Mouse (Mus musculus) midbrain, postnatal 0 days (tissue): ENCODE results near the gene Kcnk7. TPM values are rescaled to one million over a fixed set of nuclear protein-coding genes. Genes with fewer than 3 reads are reported as not detected.

Experiments used
- ATAC-seq: fragments of 200-750 bp; cut with Nextera tagmentation; 2 replicates; pipeline ENCODE4 v1.8.0; 2017; ENCODE audit warnings: moderate number of reproducible peaks, mild to moderate bottlenecking, moderate TSS enrichment, moderate library complexity; ENCODE audit not compliant: low FRiP score
- DNase-seq: peaks from one replicate; pipeline ENCODE4 v3.0.0-alpha.2; 2015; ENCODE audit warnings: low spot score
- H3K27ac ChIP-seq: fragments of 300-500 bp; sonication (generic); 2 replicates; pipeline ENCODE4 v1.5.1; 2014; ENCODE audit warnings: low read depth, mild to moderate bottlenecking, low read length, mixed read lengths
- H3K27me3 ChIP-seq: fragments of 300-500 bp; sonication (generic); 2 replicates; pipeline ENCODE4 v1.6.1; 2014; ENCODE audit warnings: low read length, control low read depth, mixed read lengths; ENCODE audit not compliant: insufficient read depth
- H3K36me3 ChIP-seq: fragments of 300-500 bp; sonication (generic); 2 replicates; pipeline ENCODE4 v1.6.1; 2014; ENCODE audit warnings: low read length, control low read depth, mixed read lengths; ENCODE audit not compliant: insufficient read depth
- H3K4me1 ChIP-seq: fragments of 300-500 bp; sonication (generic); 2 replicates; pipeline ENCODE4 v1.6.1; 2014; ENCODE audit warnings: mild to moderate bottlenecking, control low read depth, antibody characterized with exemption, low read length, mixed read lengths; ENCODE audit not compliant: insufficient read depth
- H3K4me2 ChIP-seq: fragments of 300-500 bp; sonication (generic); 2 replicates; pipeline ENCODE4 v1.6.1; 2014; ENCODE audit warnings: low read depth, mild to moderate bottlenecking, low read length, mixed read lengths; ENCODE audit not compliant: poor library complexity, severe bottlenecking
- H3K4me3 ChIP-seq: fragments of 300-500 bp; sonication (generic); 2 replicates; pipeline ENCODE4 v1.5.1; 2014; ENCODE audit warnings: low read depth, mild to moderate bottlenecking, low read length, moderate library complexity
- H3K9ac ChIP-seq: fragments of 300-500 bp; sonication (generic); replicated peaks from 2 replicates; pipeline ENCODE4 v1.6.1; 2014; ENCODE audit warnings: mild to moderate bottlenecking, low read length, moderate library complexity, mixed read lengths; ENCODE audit not compliant: poor library complexity, severe bottlenecking
- H3K9me3 ChIP-seq: fragments of 300-500 bp; sonication (generic); 2 replicates; pipeline ENCODE4 v1.6.1; 2016; ENCODE audit warnings: low read length, control low read depth
- CTCF ChIP-seq: IDR thresholded peaks from 2 replicates; pipeline ENCODE4 v1.5.1; 2016; ENCODE audit warnings: antibody characterized with exemption, mild to moderate bottlenecking
- WGBS: fragments of 180-500 bp; shearing (Covaris S2); extraction: QIAGEN DNeasy Blood & Tissue Kit; methylation state at CpG from one replicate; pipeline ENCODE4 v1.1.7; 2014; 5-methylcytosine and 5-hydroxymethylcytosine counted together
- polyA plus RNA-seq: library from polyadenylated mRNA; unstranded; fragments of >200 nt; fragmentation: Nextera tagmentation; extraction: Ambion mirVana; gene quantifications from 2 replicates; pipeline ENCODE4 v1.2.1, GENCODE M21; 2015
- total RNA-seq: library from RNA; depleted of rRNA; stranded (reverse); fragments of >200 nt; gene quantifications from 2 replicates; pipeline ENCODE4 v1.2.3, GENCODE M21; 2014

Kcnk7 gene
- total and polyA plus RNA-seq, 2 experiments from 2014 or later, result 0.47 TPM; not detected in 1

- ATAC-seq, result peak; percentile 78
- H3K9me3 ChIP-seq, result no peaks in the 10 kb centered on the region
- peak; percentile 86 for DNase-seq
- TF ChIP-seq CTCF, result peak; percentile 61
- H3K27me3 ChIP-seq, result no peaks in the 10 kb centered on the region
- H3K9ac ChIP-seq, result peak overlapping the region; percentile 60
- peak overlapping the region; percentile 43 for H3K4me3 ChIP-seq
- whole genome bisulfite sequencing, result 15% methylated on average over 43 of the region's 43 CpGs
- H3K4me2 ChIP-seq, result peak overlapping the region; percentile 74
- peak overlapping the region; percentile 65 for H3K27ac ChIP-seq
- H3K4me1 ChIP-seq, result peaks cover 13% of the 10 kb centered on the region; the same call in 1 of the 2 replicates
- H3K36me3 ChIP-seq, result peaks cover 31% of the 10 kb centered on the region
Observed at GRCm38 (mm10) chr19:5715793-5716688, 11.9 kb downstream of the Kcnk7 start.

GRCm38 (mm10) chr19:5716955-5717354, 12.8 kb downstream of the Kcnk7 start:
- TF ChIP-seq CTCF, result no peak
- Histone ChIP-seq H3K4me2 (peak overlapping the region; percentile 74), H3K4me1 (peaks cover 13% of the 10 kb centered on the region; the same call in 1 of the 2 replicates), H3K9ac (no peak overlapping the region; the same call in 1 of the 2 replicates), H3K36me3 (peaks cover 37% of the 10 kb centered on the region), H3K27me3 (no peaks in the 10 kb centered on the region), H3K27ac (peak overlapping the region; percentile 65), H3K4me3 (peak overlapping the region; percentile 43), H3K9me3 (no peaks in the 10 kb centered on the region)
- DNase-seq (peak; percentile 22), ATAC-seq (no peak)
- WGBS, result 42% methylated on average over 10 of the region's 10 CpGs

- DNase-seq (no peak), ATAC-seq (no peak)
- Histone ChIP-seq H3K9me3 (no peaks in the 10 kb centered on the region), H3K4me2 (no peak overlapping the region), H3K9ac (no peak overlapping the region), H3K36me3 (peaks cover 46% of the 10 kb centered on the region), H3K27me3 (no peaks in the 10 kb centered on the region), H3K27ac (no peak overlapping the region), H3K4me3 (no peak overlapping the region), H3K4me1 (peaks cover 15% of the 10 kb centered on the region; the same call in 1 of the 2 replicates)
- no peak for TF ChIP-seq CTCF
- WGBS, result 89% methylated on average over 6 of the region's 6 CpGs
Observed at GRCm38 (mm10) chr19:5721233-5721632, 17.1 kb downstream of the Kcnk7 start.

GRCm38 (mm10) chr19:5722848-5723425, 18.8 kb downstream of the Kcnk7 start:
- Histone ChIP-seq H3K27ac (no peak overlapping the region), H3K9ac (no peak overlapping the region), H3K9me3 (no peaks in the 10 kb centered on the region), H3K27me3 (no peaks in the 10 kb centered on the region), H3K36me3 (peaks cover 46% of the 10 kb centered on the region), H3K4me3 (no peak overlapping the region), H3K4me2 (no peak overlapping the region), H3K4me1 (peaks cover 19% of the 10 kb centered on the region; the same call in 1 of the 2 replicates)
- DNase-seq (no peak), ATAC-seq (no peak)
- no peak for TF ChIP-seq CTCF
- 91% methylated on average over 7 of the region's 7 CpGs for WGBS

GRCm38 (mm10) chr19:5723934-5724548, 19.9 kb downstream of the Kcnk7 start:
- Histone ChIP-seq H3K27me3 (no peaks in the 10 kb centered on the region), H3K27ac (no peak overlapping the region), H3K9ac (no peak overlapping the region), H3K9me3 (no peaks in the 10 kb centered on the region), H3K4me3 (no peak overlapping the region), H3K4me1 (peaks cover 19% of the 10 kb centered on the region; the same call in 1 of the 2 replicates), H3K36me3 (peaks cover 42% of the 10 kb centered on the region), H3K4me2 (no peak overlapping the region)
- ATAC-seq (no peak), DNase-seq (no peak)
- no peak for TF ChIP-seq CTCF
- 70% methylated on average over 4 of the region's 4 CpGs for WGBS
